14 mouse cellular contexts compared by ENCODE assay signal in genomic region chr5:122902228-122902627, GRCm38 (mm10).
"Had no signal": no experiment of that assay in that cellular context is flagged by ENCODE, and none has a peak within 500 bp of the region (broad histone marks: within the 10 kb centered on the region; RNA-seq: fewer than 3 reads in every experiment).

No protein-coding gene starts in this region.

- H3K27me3 ChIP-seq: kidney, embryonic 15.5 days; limb, embryonic 15.5 days had no signal

- H3K9me3 ChIP-seq: kidney, embryonic 15.5 days; limb, embryonic 15.5 days; midbrain, embryonic 10.5 days had no signal

- ATAC-seq: intestine, embryonic 16.5 days; lung, postnatal 0 days had no signal

- H3K4me2 ChIP-seq: kidney, embryonic 15.5 days; limb, embryonic 15.5 days had no signal

- H3K36me3 ChIP-seq: kidney, embryonic 15.5 days; limb, embryonic 15.5 days had no signal

- H3K27ac ChIP-seq: left cerebral cortex, adult 2 months; limb, embryonic 15.5 days; midbrain, embryonic 10.5 days; stomach, postnatal 0 days had no signal

- DNase-seq: kidney, adult 2 months; kidney, postnatal 14 days; lung, adult 2 months; lung, postnatal 4 days; midbrain, embryonic 14.5 days; right cerebral cortex, postnatal 14 days; thymus, postnatal 4 days had no signal

- H3K9ac ChIP-seq: kidney, embryonic 15.5 days; limb, embryonic 15.5 days had no signal

- H3K4me3 ChIP-seq: kidney, embryonic 15.5 days; left cerebral cortex, adult 2 months; limb, embryonic 15.5 days; midbrain, embryonic 10.5 days had no signal
